Mouse (Mus musculus) right cerebral cortex, postnatal 4 days (tissue): ENCODE measurements around the gene Ctsh.
"Not testable (repeated sequence)": the region's sequence is repeated elsewhere in the genome, so short reads cannot be mapped to it uniquely, and the experiment has no call there.

ENCODE experiments used
- DNase-seq: peaks from one replicate; pipeline ENCODE4 v3.0.0-alpha.2; 2022

The Ctsh gene

DNA sequence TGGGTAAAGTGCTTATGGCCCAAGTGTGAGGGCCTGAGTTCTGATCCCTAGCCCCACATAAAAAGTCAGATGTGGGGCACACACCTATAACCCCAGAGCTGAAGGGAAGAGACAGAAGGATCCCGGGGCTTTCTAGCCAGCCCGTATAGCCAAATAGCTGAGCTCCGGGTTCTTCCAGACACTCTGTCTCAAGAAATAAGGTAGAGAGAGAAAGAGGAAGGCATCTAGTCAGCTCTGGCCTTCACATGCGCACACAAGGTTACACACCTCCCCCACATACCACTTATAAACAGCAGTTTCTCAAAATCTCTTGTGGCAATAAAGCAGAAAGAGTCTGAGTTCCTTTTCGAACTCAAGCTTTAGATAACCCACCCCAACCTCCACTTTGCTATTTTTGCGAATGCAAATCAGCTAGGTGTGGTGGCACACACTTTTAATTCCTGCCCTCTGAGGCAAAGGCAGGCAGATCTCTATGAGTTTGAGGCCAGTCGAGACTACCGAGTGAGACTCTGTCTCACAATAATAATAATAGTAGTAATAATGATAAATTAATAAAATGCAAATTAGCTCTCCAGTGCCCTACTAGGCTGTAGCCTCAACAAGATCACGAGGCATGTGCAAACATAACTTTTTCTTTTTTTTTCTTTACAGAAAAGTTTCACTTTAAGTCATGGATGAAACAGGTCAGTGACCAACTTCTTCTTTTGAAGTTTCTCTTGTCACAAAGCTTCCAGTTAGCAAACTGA is 6.0 kb downstream of the Ctsh start:
- no peak for DNase-seq

DNA sequence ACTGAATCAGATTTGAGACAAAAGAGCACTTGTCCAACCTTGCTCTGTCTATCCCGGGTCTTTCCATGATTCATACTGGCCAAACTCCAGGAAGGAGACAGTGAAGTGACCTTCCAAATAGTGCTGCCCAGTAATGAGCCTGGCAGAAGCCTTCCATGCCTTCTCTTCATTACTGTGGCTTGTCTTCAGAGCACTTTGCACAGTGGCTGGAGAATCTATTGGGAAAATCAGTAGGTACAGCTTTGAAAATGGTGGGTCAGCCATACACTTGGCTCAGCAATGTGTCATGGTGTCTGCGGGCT is 6.6 kb downstream of the Ctsh start:
- no peak for DNase-seq

GRCm38 (mm10) chr9:90060932-90061331 is 7.0 kb downstream of the Ctsh start:
- not testable (repeated sequence) for DNase-seq

DNA sequence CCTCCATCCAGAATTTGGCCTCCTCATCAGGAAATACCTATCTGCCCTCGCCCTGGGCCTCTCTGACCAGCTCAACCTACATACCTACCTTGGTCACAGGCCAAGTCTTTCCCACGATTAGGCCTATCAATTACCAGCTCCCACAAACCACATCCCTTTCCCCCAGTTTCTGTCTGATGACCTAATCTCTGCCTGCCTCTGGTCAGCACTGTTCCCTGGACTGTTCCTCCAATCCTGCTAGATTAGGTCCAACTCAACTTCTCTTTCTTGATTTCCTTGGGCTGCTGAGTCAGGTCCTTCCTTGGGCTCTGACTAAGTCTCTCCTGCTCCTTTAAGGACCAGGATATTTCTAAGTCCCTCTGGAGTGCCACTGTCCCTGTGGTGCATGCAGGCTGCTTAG is 13.4 kb downstream of the Ctsh start:
- no peak for DNase-seq

DNA sequence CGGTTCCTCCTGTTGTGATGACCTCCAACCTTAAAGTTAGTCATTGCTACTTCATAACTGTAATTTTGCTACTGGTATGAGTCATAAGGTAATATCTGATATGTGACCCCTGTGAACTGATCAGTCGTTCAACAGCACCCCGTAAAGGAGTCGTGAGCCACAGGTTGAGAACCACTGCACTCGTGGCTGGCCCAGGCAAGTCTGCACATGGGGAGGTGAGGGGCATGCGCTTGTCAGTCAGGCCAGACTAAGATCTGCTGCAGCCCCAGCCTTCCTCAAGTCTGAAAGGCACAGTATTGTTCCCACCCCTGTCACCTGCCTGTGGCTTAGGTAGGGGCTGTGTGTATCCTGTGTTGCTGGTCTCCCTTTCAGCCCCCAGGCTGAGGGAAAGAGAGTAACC is 14.8 kb downstream of the Ctsh start:
- DNase-seq: no peak

- no peak for DNase-seq
These were observed 15.5 kb downstream of the Ctsh start for GRCm38 (mm10) chr9:90069485-90069884.

- no peak for DNase-seq
These were observed 16.2 kb downstream of the Ctsh start for GRCm38 (mm10) chr9:90070174-90070573.

DNA sequence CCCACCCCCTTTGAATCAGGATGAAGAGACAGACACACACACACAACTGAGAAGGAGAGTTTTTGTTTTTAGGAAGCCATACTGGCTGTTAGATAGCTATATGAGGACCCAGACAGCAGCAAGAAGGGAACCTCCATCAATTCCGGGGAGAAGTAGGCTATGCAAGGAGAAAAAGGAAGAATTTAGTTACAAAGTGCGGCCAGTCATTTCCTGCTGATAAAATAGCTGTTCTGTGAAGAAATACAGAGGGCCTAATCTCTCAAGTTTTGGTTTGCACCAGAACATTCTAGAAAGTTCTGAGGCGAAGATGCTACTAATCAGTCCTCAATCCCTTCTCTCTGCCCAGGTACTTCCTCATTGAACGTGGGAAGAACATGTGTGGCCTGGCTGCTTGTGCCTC is 21.4 kb downstream of the Ctsh start:
- no peak for DNase-seq

GRCm38 (mm10) chr9:90076131-90076530 is 22.2 kb downstream of the Ctsh start:
- DNase-seq: no peak

- peak; percentile 55 for DNase-seq
These were observed 23.0 kb downstream of the Ctsh start for GRCm38 (mm10) chr9:90076849-90077461.

DNA sequence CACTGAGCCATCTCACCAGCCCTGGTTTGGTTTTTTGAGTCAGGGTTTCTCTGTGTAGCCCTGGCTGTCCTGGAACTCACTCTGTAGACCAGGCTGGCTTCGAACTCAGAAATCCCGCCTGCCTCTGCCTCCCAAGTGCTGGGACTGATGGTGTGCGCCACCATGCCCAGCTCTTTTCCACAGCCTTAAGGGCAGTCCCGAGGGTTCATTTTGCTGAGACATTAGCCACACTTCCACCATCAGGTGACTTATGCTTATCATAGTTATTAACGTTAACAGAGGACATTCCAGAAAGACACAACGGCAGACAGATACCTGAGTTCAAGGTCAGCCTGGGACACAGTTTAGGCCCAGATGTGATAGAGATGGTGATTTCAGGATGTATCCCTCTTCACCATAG is 28.0 kb downstream of the Ctsh start:
- DNase-seq: not testable (repeated sequence)

GRCm38 (mm10) chr9:90082992-90083391 is 29.0 kb downstream of the Ctsh start:
- no peak for DNase-seq

DNA sequence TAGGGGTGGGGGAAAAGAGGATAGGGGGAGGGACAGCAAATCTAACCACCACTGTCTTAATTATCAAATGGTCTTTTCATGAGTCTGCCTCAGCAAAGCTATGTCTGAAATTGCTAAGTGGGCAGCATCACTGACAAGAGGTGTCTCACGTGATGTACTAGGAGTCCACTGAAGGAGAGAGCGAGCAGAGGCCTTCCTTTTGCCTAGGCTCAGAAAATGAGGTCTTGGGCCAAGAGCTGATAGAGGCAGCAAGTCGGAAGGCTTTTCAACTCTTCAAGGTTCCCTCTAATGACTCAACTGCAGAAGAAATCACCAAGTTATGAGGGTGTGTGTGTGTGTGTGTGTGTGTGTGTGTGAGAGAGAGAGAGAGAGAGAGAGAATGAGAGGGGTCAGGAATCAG is 30.2 kb downstream of the Ctsh start:
- no peak for DNase-seq

DNA sequence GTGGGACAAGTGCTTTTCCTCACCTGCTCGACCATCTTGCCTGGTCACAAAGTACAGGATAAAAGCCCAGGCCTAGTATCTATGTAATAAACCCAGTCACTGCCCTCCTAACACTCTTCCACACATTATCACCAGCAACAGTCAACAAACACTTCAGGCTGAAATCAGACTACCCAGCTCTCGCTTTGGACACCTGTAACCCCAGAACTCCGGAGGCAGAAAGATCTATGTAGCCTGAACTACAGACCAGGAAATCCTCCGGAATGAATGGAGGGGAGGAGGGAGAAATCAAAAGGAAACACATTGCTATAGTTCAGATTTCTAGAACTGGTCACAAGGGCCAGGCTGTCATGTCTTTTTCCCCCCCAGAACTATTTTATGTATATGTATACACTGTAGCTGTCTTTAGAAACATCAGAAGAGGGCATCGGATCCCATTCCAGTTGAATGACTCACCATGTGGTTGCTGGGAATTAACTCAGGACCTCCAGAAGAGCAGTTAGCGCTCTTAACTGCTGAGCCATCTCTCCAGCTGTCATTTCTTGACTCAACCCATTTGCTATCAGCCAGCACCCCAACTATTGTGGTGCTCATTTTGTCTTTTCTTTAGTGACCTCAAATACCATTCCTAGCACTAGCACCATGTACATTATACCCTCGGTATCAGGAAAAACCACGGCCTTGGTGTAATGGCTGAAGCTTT is 31.0 kb downstream of the Ctsh start:
- no peak for DNase-seq

GRCm38 (mm10) chr9:90087906-90088485 is 34.0 kb downstream of the Ctsh start:
- DNase-seq: no peak

- DNase-seq: no peak
These were observed 35.6 kb downstream of the Ctsh start for GRCm38 (mm10) chr9:90089339-90090104.

GRCm38 (mm10) chr9:90098934-90099333 is 45.0 kb downstream of the Ctsh start:
- DNase-seq: no peak

- DNase-seq: no peak
These were observed 46.8 kb downstream of the Ctsh start for GRCm38 (mm10) chr9:90100760-90101159.

- no peak for DNase-seq
These were observed 51.5 kb downstream of the Ctsh start for GRCm38 (mm10) chr9:90105462-90105861.

GRCm38 (mm10) chr9:90106915-90107314 is 53.0 kb downstream of the Ctsh start:
- DNase-seq: no peak

- no peak for DNase-seq
These were observed 54.3 kb downstream of the Ctsh start for GRCm38 (mm10) chr9:90108272-90108671.

GRCm38 (mm10) chr9:90109386-90109785 is 55.4 kb downstream of the Ctsh start:
- no peak for DNase-seq

GRCm38 (mm10) chr9:90113151-90113550 is 59.2 kb downstream of the Ctsh start:
- DNase-seq: no peak
